Mouse (Mus musculus) embryonic facial prominence, embryonic 10.5 days (tissue): ENCODE measurements around the gene Ralgps1. TPM values are rescaled to one million over a fixed set of nuclear protein-coding genes. Genes with fewer than 3 reads are reported as not detected.

Source experiments
- DNase-seq: peaks from one replicate; pipeline ENCODE4 v3.0.0-alpha.2; 2017; ENCODE audit warnings: low spot score
- H3K27ac ChIP-seq: fragments of 300-500 bp; sonication (generic); replicated peaks from 2 replicates; pipeline ENCODE4 v1.5.1; 2016; ENCODE audit warnings: mild to moderate bottlenecking
- H3K27me3 ChIP-seq: fragments of 300-500 bp; sonication (generic); replicated peaks from 2 replicates; pipeline ENCODE4 v1.6.1; 2016; ENCODE audit warnings: low read depth, mild to moderate bottlenecking; ENCODE audit not compliant: poor library complexity, severe bottlenecking
- H3K36me3 ChIP-seq: fragments of 300-500 bp; sonication (generic); replicated peaks from 2 replicates; pipeline ENCODE4 v1.6.1; 2016; ENCODE audit warnings: mild to moderate bottlenecking, moderate library complexity
- H3K4me1 ChIP-seq: fragments of 300-500 bp; sonication (generic); 2 replicates; pipeline ENCODE4 v1.6.1; 2016
- H3K4me3 ChIP-seq: fragments of 300-500 bp; sonication (generic); 2 replicates; pipeline ENCODE4 v1.5.1; 2016; ENCODE audit warnings: mild to moderate bottlenecking, moderate library complexity
- H3K9me3 ChIP-seq: fragments of 300-500 bp; sonication (generic); 2 replicates; pipeline ENCODE4 v1.6.1; 2016; ENCODE audit warnings: mild to moderate bottlenecking
- WGBS: fragments of 180-500 bp; shearing (Covaris S2); methylation state at CpG from one replicate; pipeline ENCODE4 v1.1.7; 2016; 5-methylcytosine and 5-hydroxymethylcytosine counted together
- polyA plus RNA-seq: library from polyadenylated mRNA; unstranded; fragments of >200 nt; fragmentation: Nextera tagmentation; extraction: Ambion mirVana; gene quantifications from 2 replicates; pipeline ENCODE4 v1.2.1, GENCODE M21; 2016

Ralgps1 gene
- polyA plus RNA-seq, 1 experiment from 2014 or later: 4.8 TPM

- Histone ChIP-seq H3K4me3 (no peak overlapping the region), H3K4me1 (peaks cover 21% of the 10 kb centered on the region), H3K27ac (no peak overlapping the region), H3K27me3 (no peaks in the 10 kb centered on the region), H3K36me3 (no peaks in the 10 kb centered on the region), H3K9me3 (no peaks in the 10 kb centered on the region)
- WGBS: 90% methylated on average over 7 of the region's 7 CpGs
- DNase-seq: no peak
Observed at GRCm38 (mm10) chr2:33183321-33183720, 188.0 kb downstream of the Ralgps1 start.

GRCm38 (mm10) chr2:33179930-33180630 lies 191.2 kb downstream of the Ralgps1 start:
- WGBS: 69% methylated on average over 16 of the region's 16 CpGs
- Histone ChIP-seq H3K9me3 (no peaks in the 10 kb centered on the region), H3K4me1 (peaks cover 36% of the 10 kb centered on the region), H3K36me3 (no peaks in the 10 kb centered on the region), H3K27me3 (no peaks in the 10 kb centered on the region), H3K4me3 (no peak overlapping the region), H3K27ac (no peak overlapping the region)
- no peak for DNase-seq

GRCm38 (mm10) chr2:33179171-33179929 lies 191.9 kb downstream of the Ralgps1 start:
- Histone ChIP-seq H3K4me3 (no peak overlapping the region), H3K4me1 (peaks cover 36% of the 10 kb centered on the region), H3K9me3 (no peaks in the 10 kb centered on the region), H3K27ac (no peak overlapping the region; the same call in 1 of the 2 replicates), H3K27me3 (no peaks in the 10 kb centered on the region), H3K36me3 (no peaks in the 10 kb centered on the region)
- DNase-seq: no peak
- WGBS: 73% methylated on average over 14 of the region's 14 CpGs

GRCm38 (mm10) chr2:33178243-33178932 lies 192.9 kb downstream of the Ralgps1 start:
- no peaks in the 10 kb centered on the region for H3K27me3 ChIP-seq
- peak overlapping the region; percentile 66 for H3K27ac ChIP-seq
- H3K9me3 ChIP-seq: no peaks in the 10 kb centered on the region
- H3K4me1 ChIP-seq: peaks cover 36% of the 10 kb centered on the region
- DNase-seq: no peak
- H3K4me3 ChIP-seq: no peak overlapping the region
- no peaks in the 10 kb centered on the region for H3K36me3 ChIP-seq
- 60% methylated on average over 11 of the region's 11 CpGs for WGBS

- H3K9me3 ChIP-seq: no peaks in the 10 kb centered on the region
- WGBS: 86% methylated on average over 12 of the region's 12 CpGs
- no peak for DNase-seq
- H3K27me3 ChIP-seq: no peaks in the 10 kb centered on the region
- peak overlapping the region; percentile 66; the same call in 1 of the 2 replicates for H3K27ac ChIP-seq
- no peak overlapping the region for H3K4me3 ChIP-seq
- H3K36me3 ChIP-seq: no peaks in the 10 kb centered on the region
- H3K4me1 ChIP-seq: peaks cover 36% of the 10 kb centered on the region
Observed at GRCm38 (mm10) chr2:33177443-33178242, 193.6 kb downstream of the Ralgps1 start.

GRCm38 (mm10) chr2:33176921-33177320 lies 194.4 kb downstream of the Ralgps1 start:
- DNase-seq: no peak
- Histone ChIP-seq H3K27ac (peak overlapping the region; percentile 63; the same call in 1 of the 2 replicates), H3K36me3 (no peaks in the 10 kb centered on the region), H3K4me3 (no peak overlapping the region), H3K27me3 (no peaks in the 10 kb centered on the region), H3K9me3 (no peaks in the 10 kb centered on the region), H3K4me1 (peaks cover 36% of the 10 kb centered on the region)
- WGBS: 75% methylated on average over 2 of the region's 2 CpGs

GRCm38 (mm10) chr2:33176516-33176915 lies 194.8 kb downstream of the Ralgps1 start:
- no peaks in the 10 kb centered on the region for H3K27me3 ChIP-seq
- no peak overlapping the region for H3K4me3 ChIP-seq
- no peak for DNase-seq
- no peaks in the 10 kb centered on the region for H3K36me3 ChIP-seq
- 66% methylated on average over 7 of the region's 7 CpGs for WGBS
- peaks cover 36% of the 10 kb centered on the region for H3K4me1 ChIP-seq
- H3K9me3 ChIP-seq: no peaks in the 10 kb centered on the region
- no peak overlapping the region for H3K27ac ChIP-seq

- Histone ChIP-seq H3K9me3 (no peaks in the 10 kb centered on the region), H3K4me3 (no peak overlapping the region), H3K36me3 (no peaks in the 10 kb centered on the region), H3K27me3 (no peaks in the 10 kb centered on the region), H3K27ac (no peak overlapping the region), H3K4me1 (peaks cover 41% of the 10 kb centered on the region)
- DNase-seq: no peak
- WGBS: 90% methylated on average over 7 of the region's 7 CpGs
Observed at GRCm38 (mm10) chr2:33173686-33174085, 197.6 kb downstream of the Ralgps1 start.

GRCm38 (mm10) chr2:33173126-33173525 lies 198.2 kb downstream of the Ralgps1 start:
- WGBS: 75% methylated on average over 10 of the region's 10 CpGs

GRCm38 (mm10) chr2:33170777-33171565 lies 200.3 kb downstream of the Ralgps1 start:
- WGBS: 63% methylated on average over 10 of the region's 10 CpGs
- H3K4me3 ChIP-seq: no peak overlapping the region
- peaks cover 36% of the 10 kb centered on the region for H3K4me1 ChIP-seq
- H3K27me3 ChIP-seq: no peaks in the 10 kb centered on the region
- H3K27ac ChIP-seq: peak overlapping the region; percentile 66
- H3K36me3 ChIP-seq: no peaks in the 10 kb centered on the region
- H3K9me3 ChIP-seq: no peaks in the 10 kb centered on the region
- no peak for DNase-seq

More at GRCm38 (mm10) chr2:33173126-33173525, 198.2 kb downstream of the Ralgps1 start:
- Histone ChIP-seq H3K4me3 (no peak overlapping the region), H3K27ac (no peak overlapping the region), H3K9me3 (no peaks in the 10 kb centered on the region), H3K4me1 (peaks cover 39% of the 10 kb centered on the region), H3K36me3 (no peaks in the 10 kb centered on the region), H3K27me3 (no peaks in the 10 kb centered on the region)
- no peak for DNase-seq

- WGBS: 75% methylated on average over 6 of the region's 6 CpGs
- no peak overlapping the region for H3K4me3 ChIP-seq
- H3K27ac ChIP-seq: peak overlapping the region; percentile 51; the same call in 1 of the 2 replicates
- no peak for DNase-seq
- no peaks in the 10 kb centered on the region for H3K36me3 ChIP-seq
- peaks cover 51% of the 10 kb centered on the region for H3K4me1 ChIP-seq
- no peaks in the 10 kb centered on the region for H3K9me3 ChIP-seq
- no peaks in the 10 kb centered on the region for H3K27me3 ChIP-seq
Observed at GRCm38 (mm10) chr2:33169445-33169844, 201.8 kb downstream of the Ralgps1 start.
